Mouse (Mus musculus) E14TG2a.4 (cell line): Measurements from ENCODE around the gene Xrcc3.

Experiments used
- CTCF ChIP-seq: conservative IDR thresholded peaks from 2 replicates; pipeline ENCODE4 v1.5.1; 2014; ENCODE audit warnings: low read length
- NANOG ChIP-seq: IDR thresholded peaks from 2 replicates; pipeline ENCODE4 v1.6.1; 2014; ENCODE audit warnings: borderline replicate concordance, low read length, mixed read lengths
- POU5F1 ChIP-seq: IDR thresholded peaks from 2 replicates; pipeline ENCODE4 v1.6.1; 2014; ENCODE audit warnings: low read length, borderline replicate concordance

- TF ChIP-seq CTCF: no peak
- TF ChIP-seq POU5F1: no peak
- TF ChIP-seq NANOG: no peak
Measured at GRCm38 (mm10) chr12:111813111-111813765, 435 bp downstream of the Xrcc3 start.
